Mouse (Mus musculus): ENCODE measurements at regions not wholly inside any gene's neighbourhood (a gene's known extent, or its start where the extent isn't known, plus 50 kb on each side); places are given as distances from the start of the nearest gene placed in this dataset.
"Not testable (repeated sequence)": the region's sequence is repeated elsewhere in the genome, so short reads cannot be mapped to it uniquely, and the experiment has no call there.

GRCm38 (mm10) chr6:25101761-25102160 lies 145.7 kb upstream of the Tmem229a start:
- no peaks in the 10 kb centered on the region for H3K9me3 ChIP-seq (ENCODE audit: control insufficient read depth, low read length)
- no peak overlapping the region for H3K4me3 ChIP-seq (replicated peaks; ENCODE audit: low read length)
- no peaks in the 10 kb centered on the region for H3K36me3 ChIP-seq (replicated peaks; ENCODE audit: control insufficient read depth, insufficient read depth)
- no peak overlapping the region for H3K27ac ChIP-seq
- no peak for ATAC-seq (ENCODE audit: low FRiP score)
- H3K27me3 ChIP-seq (ENCODE audit: control insufficient read depth, insufficient read depth, low read length) = no peaks in the 10 kb centered on the region
- no peak for DNase-seq (ENCODE audit: low spot score)
- no peak overlapping the region for H3K4me2 ChIP-seq (replicated peaks)
- no peak overlapping the region for H3K9ac ChIP-seq
- H3K4me1 ChIP-seq (replicated peaks; ENCODE audit: control insufficient read depth, insufficient read depth, low read length) = no peaks in the 10 kb centered on the region

GRCm38 (mm10) chr6:25087167-25087566 lies 131.1 kb upstream of the Tmem229a start:
- no peak for DNase-seq (ENCODE audit: low spot score)
- WGBS = 88% methylated on average over 1 of the region's 1 CpGs
- Histone ChIP-seq H3K4me3 (replicated peaks; ENCODE audit: low read length) (no peak overlapping the region), H3K36me3 (replicated peaks; ENCODE audit: control insufficient read depth, insufficient read depth) (no peaks in the 10 kb centered on the region), H3K4me2 (replicated peaks) (no peak overlapping the region), H3K9me3 (ENCODE audit: control insufficient read depth, low read length) (no peaks in the 10 kb centered on the region), H3K4me1 (replicated peaks; ENCODE audit: control insufficient read depth, insufficient read depth, low read length) (no peaks in the 10 kb centered on the region), H3K27me3 (ENCODE audit: control insufficient read depth, insufficient read depth, low read length) (no peaks in the 10 kb centered on the region), H3K27ac (no peak overlapping the region), H3K9ac (no peak overlapping the region)
- ATAC-seq (ENCODE audit: low FRiP score) = no peak

GRCm38 (mm10) chr6:25085871-25086270 lies 129.8 kb upstream of the Tmem229a start:
- WGBS = 67% methylated on average over 2 of the region's 2 CpGs
- no peak overlapping the region for H3K9ac ChIP-seq
- no peaks in the 10 kb centered on the region for H3K4me1 ChIP-seq (replicated peaks; ENCODE audit: control insufficient read depth, insufficient read depth, low read length)
- H3K4me3 ChIP-seq (replicated peaks; ENCODE audit: low read length) = no peak overlapping the region
- H3K36me3 ChIP-seq (replicated peaks; ENCODE audit: control insufficient read depth, insufficient read depth) = no peaks in the 10 kb centered on the region
- H3K27ac ChIP-seq = no peak overlapping the region
- H3K27me3 ChIP-seq (ENCODE audit: control insufficient read depth, insufficient read depth, low read length) = no peaks in the 10 kb centered on the region
- DNase-seq (ENCODE audit: low spot score) = no peak
- H3K9me3 ChIP-seq (ENCODE audit: control insufficient read depth, low read length) = no peaks in the 10 kb centered on the region
- ATAC-seq (ENCODE audit: low FRiP score) = no peak
- no peak overlapping the region for H3K4me2 ChIP-seq (replicated peaks)

- 61% methylated on average over 4 of the region's 4 CpGs for WGBS
- H3K36me3 ChIP-seq (replicated peaks; ENCODE audit: control insufficient read depth, insufficient read depth); H3K4me3 ChIP-seq (replicated peaks; ENCODE audit: low read length); H3K9me3 ChIP-seq (ENCODE audit: control insufficient read depth, low read length); H3K27ac ChIP-seq; H3K9ac ChIP-seq; H3K27me3 ChIP-seq (ENCODE audit: control insufficient read depth, insufficient read depth, low read length); ATAC-seq (ENCODE audit: low FRiP score); DNase-seq (ENCODE audit: low spot score); H3K4me1 ChIP-seq (replicated peaks; ENCODE audit: control insufficient read depth, insufficient read depth, low read length); H3K4me2 ChIP-seq (replicated peaks): not testable (repeated sequence)
Measured at GRCm38 (mm10) chr6:25085296-25085695, 129.2 kb upstream of the Tmem229a start.

GRCm38 (mm10) chr6:25065913-25066312 lies 109.8 kb upstream of the Tmem229a start:
- no peaks in the 10 kb centered on the region for H3K4me1 ChIP-seq (replicated peaks; ENCODE audit: control insufficient read depth, insufficient read depth, low read length)
- H3K9ac ChIP-seq = no peak overlapping the region
- WGBS = 48% methylated on average over 6 of the region's 6 CpGs
- no peak overlapping the region for H3K4me2 ChIP-seq (replicated peaks)
- no peaks in the 10 kb centered on the region for H3K36me3 ChIP-seq (replicated peaks; ENCODE audit: control insufficient read depth, insufficient read depth)
- ATAC-seq (ENCODE audit: low FRiP score) (no peak), DNase-seq (ENCODE audit: low spot score) (no peak)
- H3K9me3 ChIP-seq (ENCODE audit: control insufficient read depth, low read length) = no peaks in the 10 kb centered on the region
- H3K27ac ChIP-seq = no peak overlapping the region
- H3K27me3 ChIP-seq (ENCODE audit: control insufficient read depth, insufficient read depth, low read length) = no peaks in the 10 kb centered on the region
- H3K4me3 ChIP-seq (replicated peaks; ENCODE audit: low read length) = no peak overlapping the region

GRCm38 (mm10) chr6:25032878-25033509 lies 76.9 kb upstream of the Tmem229a start:
- no peak overlapping the region for H3K9ac ChIP-seq
- no peak overlapping the region for H3K4me2 ChIP-seq (replicated peaks)
- ATAC-seq (ENCODE audit: low FRiP score) (no peak), DNase-seq (ENCODE audit: low spot score) (no peak)
- WGBS = 42% methylated on average over 2 of the region's 2 CpGs
- no peak overlapping the region for H3K4me3 ChIP-seq (replicated peaks; ENCODE audit: low read length)
- no peaks in the 10 kb centered on the region for H3K36me3 ChIP-seq (replicated peaks; ENCODE audit: control insufficient read depth, insufficient read depth)
- no peaks in the 10 kb centered on the region for H3K4me1 ChIP-seq (replicated peaks; ENCODE audit: control insufficient read depth, insufficient read depth, low read length)
- no peak overlapping the region for H3K27ac ChIP-seq
- H3K9me3 ChIP-seq (ENCODE audit: control insufficient read depth, low read length) = no peaks in the 10 kb centered on the region
- H3K27me3 ChIP-seq (ENCODE audit: control insufficient read depth, insufficient read depth, low read length) = no peaks in the 10 kb centered on the region

GRCm38 (mm10) chr6:25026953-25027352 lies 70.9 kb upstream of the Tmem229a start:
- H3K4me3 ChIP-seq (replicated peaks; ENCODE audit: low read length) = no peak overlapping the region
- H3K27ac ChIP-seq = no peak overlapping the region
- H3K9me3 ChIP-seq (ENCODE audit: control insufficient read depth, low read length) = no peaks in the 10 kb centered on the region
- DNase-seq (ENCODE audit: low spot score) (peak; percentile 39), ATAC-seq (ENCODE audit: low FRiP score) (no peak)
- no peaks in the 10 kb centered on the region for H3K27me3 ChIP-seq (ENCODE audit: control insufficient read depth, insufficient read depth, low read length)
- WGBS = 83% methylated on average over 3 of the region's 3 CpGs
- H3K4me1 ChIP-seq (replicated peaks; ENCODE audit: control insufficient read depth, insufficient read depth, low read length) = no peaks in the 10 kb centered on the region
- no peak overlapping the region for H3K9ac ChIP-seq
- no peak overlapping the region for H3K4me2 ChIP-seq (replicated peaks)
- H3K36me3 ChIP-seq (replicated peaks; ENCODE audit: control insufficient read depth, insufficient read depth) = no peaks in the 10 kb centered on the region

- ATAC-seq (ENCODE audit: low FRiP score) = peak; percentile 70; the same call in 1 of the 2 replicates
- no peak overlapping the region for H3K9ac ChIP-seq
- 23% methylated on average over 2 of the region's 2 CpGs for WGBS
- H3K27ac ChIP-seq = no peak overlapping the region
- H3K36me3 ChIP-seq (replicated peaks; ENCODE audit: control insufficient read depth, insufficient read depth) = no peaks in the 10 kb centered on the region
- no peaks in the 10 kb centered on the region for H3K4me1 ChIP-seq (replicated peaks; ENCODE audit: control insufficient read depth, insufficient read depth, low read length)
- H3K4me3 ChIP-seq (replicated peaks; ENCODE audit: low read length) = no peak overlapping the region
- no peak overlapping the region for H3K4me2 ChIP-seq (replicated peaks)
- H3K9me3 ChIP-seq (ENCODE audit: control insufficient read depth, low read length) = no peaks in the 10 kb centered on the region
- peak; percentile 85 for DNase-seq (ENCODE audit: low spot score)
- H3K27me3 ChIP-seq (ENCODE audit: control insufficient read depth, insufficient read depth, low read length) = no peaks in the 10 kb centered on the region
Measured at GRCm38 (mm10) chr6:25020005-25020772, 64.1 kb upstream of the Tmem229a start.

- WGBS = 28% methylated on average over 3 of the region's 3 CpGs
- H3K27me3 ChIP-seq (ENCODE audit: control insufficient read depth, insufficient read depth, low read length) = no peaks in the 10 kb centered on the region
- no peaks in the 10 kb centered on the region for H3K36me3 ChIP-seq (replicated peaks; ENCODE audit: control insufficient read depth, insufficient read depth)
- H3K9ac ChIP-seq = no peak overlapping the region
- H3K9me3 ChIP-seq (ENCODE audit: control insufficient read depth, low read length) = no peaks in the 10 kb centered on the region
- 0 out of 2 replicates have a peak, but pooled peaks cover 4% of the 10 kb centered on the region for H3K4me1 ChIP-seq (replicated peaks; ENCODE audit: control insufficient read depth, insufficient read depth, low read length)
- H3K27ac ChIP-seq = no peak overlapping the region
- H3K4me3 ChIP-seq (replicated peaks; ENCODE audit: low read length) = no peak overlapping the region
- ATAC-seq (ENCODE audit: low FRiP score) = peak; percentile 78
- no peak overlapping the region for H3K4me2 ChIP-seq (replicated peaks)
- peak; percentile 67 for DNase-seq (ENCODE audit: low spot score)
Measured at GRCm38 (mm10) chr6:25013288-25013606, 57.1 kb upstream of the Tmem229a start.

Measured in hindbrain, embryonic 14.5 days (tissue).